Mouse (Mus musculus) midbrain, embryonic 13.5 days (tissue): ENCODE results near the gene Map7. TPM values are rescaled to one million over a fixed set of nuclear protein-coding genes. Genes with fewer than 3 reads are reported as not detected.

Experiments
- ATAC-seq: fragments of 200-750 bp; cut with Nextera tagmentation; 2 replicates; pipeline ENCODE4 v1.8.0; 2017; ENCODE audit warnings: mild to moderate bottlenecking, moderate TSS enrichment, moderate library complexity
- H3K27ac ChIP-seq: fragments of 300-500 bp; sonication (generic); 2 replicates; pipeline ENCODE4 v1.5.1; 2015; ENCODE audit warnings: inconsistent platforms, mild to moderate bottlenecking, moderate library complexity
- H3K27me3 ChIP-seq: fragments of 300-500 bp; sonication (generic); 2 replicates; pipeline ENCODE4 v1.6.1; 2015; ENCODE audit warnings: mild to moderate bottlenecking, inconsistent platforms
- H3K36me3 ChIP-seq: fragments of 300-500 bp; sonication (generic); 2 replicates; pipeline ENCODE4 v1.6.1; 2015; ENCODE audit warnings: mild to moderate bottlenecking, inconsistent platforms
- H3K4me1 ChIP-seq: fragments of 300-500 bp; sonication (generic); replicated peaks from 2 replicates; pipeline ENCODE4 v1.6.1; 2015; ENCODE audit warnings: inconsistent platforms
- H3K4me2 ChIP-seq: fragments of 300-500 bp; sonication (generic); replicated peaks from 2 replicates; pipeline ENCODE4 v1.6.1; 2015; ENCODE audit warnings: moderate library complexity, mild to moderate bottlenecking, inconsistent platforms
- H3K4me3 ChIP-seq: fragments of 300-500 bp; sonication (generic); replicated peaks from 2 replicates; pipeline ENCODE4 v1.5.1; 2015; ENCODE audit warnings: mild to moderate bottlenecking, inconsistent platforms
- H3K9ac ChIP-seq: fragments of 300-500 bp; sonication (generic); replicated peaks from 2 replicates; pipeline ENCODE4 v1.6.1; 2015; ENCODE audit warnings: mild to moderate bottlenecking, inconsistent platforms
- H3K9me3 ChIP-seq: fragments of 300-500 bp; sonication (generic); 2 replicates; pipeline ENCODE4 v1.6.1; 2016; ENCODE audit warnings: mild to moderate bottlenecking, inconsistent platforms
- WGBS: fragments of 180-500 bp; shearing (Covaris S2); methylation state at CpG from one replicate; pipeline ENCODE4 v1.1.7; 2015; 5-methylcytosine and 5-hydroxymethylcytosine counted together
- polyA plus RNA-seq: library from polyadenylated mRNA; unstranded; fragments of >200 nt; fragmentation: Nextera tagmentation; extraction: Ambion mirVana; gene quantifications from 2 replicates; pipeline ENCODE4 v1.2.1, GENCODE M21; 2015

Map7 gene
- polyA plus RNA-seq, 1 experiment from 2014 or later = 5.8 TPM

GRCm38 (mm10) chr10:20173733-20174132 is 25.5 kb downstream of the Map7 start:
- H3K27me3 ChIP-seq = peaks cover 16% of the 10 kb centered on the region
- WGBS = 81% methylated on average over 4 of the region's 4 CpGs
- H3K4me1 ChIP-seq = peaks cover 21% of the 10 kb centered on the region
- H3K9ac ChIP-seq = no peak overlapping the region
- ATAC-seq = no peak
- no peaks in the 10 kb centered on the region for H3K9me3 ChIP-seq
- H3K27ac ChIP-seq = no peak overlapping the region
- no peak overlapping the region for H3K4me2 ChIP-seq
- no peaks in the 10 kb centered on the region for H3K36me3 ChIP-seq
- no peak overlapping the region for H3K4me3 ChIP-seq

DNA sequence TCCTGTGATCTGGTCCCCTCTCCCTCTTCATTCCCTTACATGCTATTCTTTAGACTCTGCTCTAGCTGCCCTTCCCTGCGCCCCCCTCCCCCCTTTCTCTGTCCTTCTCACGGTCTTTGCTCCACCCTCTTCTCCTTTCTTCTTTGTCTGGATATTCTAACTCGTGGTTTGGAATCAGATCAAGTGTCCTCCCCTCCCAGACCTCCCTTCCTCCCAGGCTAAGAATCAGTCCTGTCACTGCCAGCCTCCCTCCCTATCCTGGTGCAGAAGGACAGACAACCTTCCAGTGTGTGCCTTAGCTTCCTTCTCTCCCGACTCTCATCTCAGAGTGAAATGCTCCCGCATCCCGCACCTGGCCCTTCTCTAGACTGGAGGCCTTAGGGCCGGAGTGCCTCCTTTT is 27.8 kb downstream of the Map7 start:
- H3K4me3 ChIP-seq = no peak overlapping the region
- WGBS = 60% methylated on average over 7 of the region's 7 CpGs
- H3K9ac ChIP-seq = no peak overlapping the region
- no peak for ATAC-seq
- H3K36me3 ChIP-seq = no peaks in the 10 kb centered on the region
- peaks cover 9% of the 10 kb centered on the region for H3K4me1 ChIP-seq
- H3K27ac ChIP-seq = no peak overlapping the region
- 0 out of 2 replicates have a peak, but pooled peaks cover 8% of the 10 kb centered on the region for H3K27me3 ChIP-seq
- no peaks in the 10 kb centered on the region for H3K9me3 ChIP-seq
- H3K4me2 ChIP-seq = no peak overlapping the region

DNA sequence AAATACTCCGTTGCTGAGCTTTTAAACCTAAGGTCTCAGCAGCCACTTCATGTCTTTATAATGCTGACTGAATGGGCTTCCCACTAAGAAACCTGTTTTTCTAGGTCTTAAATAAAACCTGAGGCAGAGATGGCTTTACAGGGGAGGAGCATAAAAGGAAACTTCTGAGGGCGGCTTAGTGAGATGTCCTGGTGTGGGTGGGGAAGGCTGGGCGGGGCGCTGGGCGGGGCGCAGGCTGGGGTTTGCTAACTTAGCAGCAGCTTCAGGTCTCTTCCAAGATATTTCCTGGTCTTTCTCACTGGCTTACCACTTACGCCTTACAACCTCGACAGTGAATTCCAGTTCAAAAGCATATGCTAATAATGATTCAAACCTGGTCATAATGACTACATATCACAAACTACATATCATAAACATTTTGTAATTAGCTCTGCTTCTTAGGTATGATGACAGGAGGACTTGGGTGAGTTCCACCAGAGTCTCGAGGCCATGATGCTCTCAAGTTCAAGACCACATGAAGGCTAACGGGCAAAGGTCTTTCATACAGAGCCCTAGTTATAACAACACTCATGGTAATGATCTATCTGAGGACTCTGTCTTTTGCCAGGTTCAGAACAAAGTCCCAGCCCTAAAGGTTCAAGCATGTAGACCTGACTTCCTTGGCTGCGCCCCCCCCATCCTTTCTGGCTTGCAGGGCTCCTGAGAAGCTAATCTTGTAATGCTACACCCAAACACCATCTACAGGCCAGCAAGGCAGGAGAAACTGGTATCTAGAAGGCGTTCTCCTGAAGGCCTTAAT is 30.7 kb downstream of the Map7 start:
- ATAC-seq = no peak

DNA sequence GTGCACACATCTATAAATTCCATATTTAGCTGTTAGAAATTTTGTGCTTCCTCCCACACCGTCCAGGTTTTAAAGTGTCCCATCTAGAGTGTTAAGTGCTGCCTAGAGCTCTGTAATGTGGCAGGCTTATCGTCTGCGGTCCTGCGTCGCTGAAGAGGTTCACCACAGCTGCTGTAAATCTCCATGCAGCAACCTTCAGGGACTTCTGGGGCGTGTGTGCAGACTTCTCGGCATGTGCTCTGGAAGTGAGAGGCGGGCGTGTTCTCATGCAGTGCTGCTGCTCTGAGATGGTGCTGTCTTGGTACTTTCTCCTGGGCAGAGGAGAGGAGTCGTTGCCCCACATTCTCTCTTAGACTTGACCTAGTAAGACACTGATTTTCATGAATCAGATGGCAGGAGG is 32.9 kb downstream of the Map7 start:
- no peaks in the 10 kb centered on the region for H3K9me3 ChIP-seq
- H3K4me3 ChIP-seq = no peak overlapping the region
- H3K4me1 ChIP-seq = peaks cover 15% of the 10 kb centered on the region; the same call in 1 of the 2 replicates
- no peak overlapping the region for H3K27ac ChIP-seq
- no peak for ATAC-seq
- H3K4me2 ChIP-seq = no peak overlapping the region
- H3K36me3 ChIP-seq = no peaks in the 10 kb centered on the region
- H3K27me3 ChIP-seq = no peaks in the 10 kb centered on the region
- H3K9ac ChIP-seq = no peak overlapping the region
- 62% methylated on average over 10 of the region's 10 CpGs for WGBS

More for the DNA sequence above, 30.7 kb downstream of the Map7 start:
- H3K4me3 ChIP-seq = no peak overlapping the region
- H3K27ac ChIP-seq = no peak overlapping the region
- H3K27me3 ChIP-seq = no peaks in the 10 kb centered on the region
- H3K9me3 ChIP-seq = no peaks in the 10 kb centered on the region
- peaks cover 15% of the 10 kb centered on the region; the same call in 1 of the 2 replicates for H3K4me1 ChIP-seq
- H3K9ac ChIP-seq = no peak overlapping the region
- H3K36me3 ChIP-seq = no peaks in the 10 kb centered on the region
- WGBS = 43% methylated on average over 12 of the region's 12 CpGs
- H3K4me2 ChIP-seq = no peak overlapping the region

DNA sequence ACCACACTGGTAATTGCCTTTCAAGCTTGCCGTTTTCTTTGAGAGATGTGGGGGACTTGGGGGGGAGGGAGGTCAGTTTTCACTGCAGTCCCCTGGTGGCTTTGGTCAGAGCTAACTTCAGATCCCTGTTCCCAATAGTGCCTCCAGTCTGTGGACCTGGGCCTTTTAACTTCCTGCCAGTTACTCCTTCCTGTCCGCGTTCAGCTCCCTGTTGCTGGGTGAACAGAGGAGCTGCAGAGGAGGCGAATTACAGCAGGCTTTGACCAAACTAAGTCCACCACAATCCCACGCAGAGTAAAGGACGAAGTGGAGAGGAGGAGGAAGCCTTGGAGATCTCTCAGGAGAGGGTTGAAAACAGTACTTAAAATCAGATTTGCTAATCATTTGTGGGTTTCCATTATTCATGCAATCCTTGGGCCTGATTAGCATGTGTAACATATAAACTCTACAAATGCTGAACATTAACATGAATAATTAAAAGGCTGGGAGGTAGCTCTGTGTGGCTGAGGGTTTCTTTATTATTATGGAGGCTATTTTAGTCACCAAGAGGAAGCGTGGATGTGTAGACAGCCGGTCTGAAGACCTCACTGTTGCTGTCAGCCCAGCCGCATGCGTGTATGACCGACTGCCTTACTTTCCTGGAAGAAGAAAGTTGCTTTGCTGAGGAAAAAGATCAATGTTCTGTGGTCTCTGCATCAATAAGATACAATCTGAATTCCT is 33.6 kb downstream of the Map7 start:
- Histone ChIP-seq H3K27me3 (no peaks in the 10 kb centered on the region), H3K4me2 (no peak overlapping the region), H3K9ac (no peak overlapping the region), H3K9me3 (no peaks in the 10 kb centered on the region), H3K4me3 (no peak overlapping the region), H3K4me1 (peaks cover 15% of the 10 kb centered on the region; the same call in 1 of the 2 replicates), H3K36me3 (no peaks in the 10 kb centered on the region), H3K27ac (no peak overlapping the region)
- ATAC-seq = no peak; the same call in 1 of the 2 replicates
- WGBS = 53% methylated on average over 11 of the region's 11 CpGs

GRCm38 (mm10) chr10:20184326-20184725 is 36.1 kb downstream of the Map7 start:
- Histone ChIP-seq H3K4me3 (no peak overlapping the region), H3K4me1 (peaks cover 15% of the 10 kb centered on the region; the same call in 1 of the 2 replicates), H3K27me3 (no peaks in the 10 kb centered on the region), H3K9me3 (no peaks in the 10 kb centered on the region), H3K4me2 (no peak overlapping the region), H3K27ac (no peak overlapping the region), H3K36me3 (no peaks in the 10 kb centered on the region), H3K9ac (no peak overlapping the region)
- 91% methylated on average over 4 of the region's 4 CpGs for WGBS
- no peak for ATAC-seq

DNA sequence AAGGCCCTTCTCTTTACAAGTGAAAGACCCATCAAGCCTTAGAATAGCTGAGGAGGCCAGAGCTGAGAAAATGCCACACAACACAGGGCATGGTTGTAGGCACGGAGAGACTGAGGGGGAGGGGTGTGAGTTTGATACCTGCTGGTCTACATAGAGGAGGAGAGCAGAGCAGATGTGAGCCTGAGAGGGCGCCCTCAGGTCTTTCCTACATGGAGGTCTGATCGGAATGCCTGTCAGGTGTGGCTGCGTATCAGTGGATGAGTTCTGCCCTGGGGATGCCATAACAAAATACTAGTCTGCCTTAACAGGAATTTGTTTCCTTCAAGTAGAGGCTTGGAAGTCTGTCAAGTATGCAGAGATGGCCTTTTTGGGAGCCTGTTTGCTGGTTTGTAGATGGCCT is 37.0 kb downstream of the Map7 start:
- H3K4me1 ChIP-seq = peaks cover 15% of the 10 kb centered on the region; the same call in 1 of the 2 replicates
- no peak overlapping the region for H3K9ac ChIP-seq
- H3K27me3 ChIP-seq = no peaks in the 10 kb centered on the region
- WGBS = 85% methylated on average over 4 of the region's 4 CpGs
- no peak overlapping the region for H3K4me2 ChIP-seq
- no peak overlapping the region for H3K4me3 ChIP-seq
- no peaks in the 10 kb centered on the region for H3K9me3 ChIP-seq
- ATAC-seq = no peak
- H3K27ac ChIP-seq = no peak overlapping the region
- H3K36me3 ChIP-seq = no peaks in the 10 kb centered on the region

DNA sequence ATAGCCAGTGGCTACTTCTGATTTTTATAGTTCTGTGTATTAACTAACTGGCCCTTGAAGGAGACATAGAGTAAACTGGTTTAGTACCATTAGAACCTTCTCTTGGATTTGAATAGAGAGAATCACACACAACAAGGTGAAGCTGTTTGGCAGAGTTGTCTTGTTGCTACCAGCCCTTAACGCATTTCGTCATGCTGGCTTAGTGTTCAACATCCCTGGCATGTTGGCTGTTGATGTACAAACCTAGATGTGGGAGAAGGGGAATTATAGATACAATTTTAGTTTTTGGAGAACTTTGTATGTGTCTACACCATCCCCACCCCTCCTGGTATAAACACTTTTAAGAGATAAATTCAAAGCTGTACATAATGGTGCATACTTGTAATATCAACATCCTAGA is 37.5 kb downstream of the Map7 start:
- peaks cover 15% of the 10 kb centered on the region; the same call in 1 of the 2 replicates for H3K4me1 ChIP-seq
- ATAC-seq = no peak
- no peaks in the 10 kb centered on the region for H3K27me3 ChIP-seq
- no peak overlapping the region for H3K4me2 ChIP-seq
- 99% methylated on average over 2 of the region's 2 CpGs for WGBS
- H3K9ac ChIP-seq = no peak overlapping the region
- H3K27ac ChIP-seq = no peak overlapping the region
- no peak overlapping the region for H3K4me3 ChIP-seq
- no peaks in the 10 kb centered on the region for H3K9me3 ChIP-seq
- H3K36me3 ChIP-seq = no peaks in the 10 kb centered on the region

DNA sequence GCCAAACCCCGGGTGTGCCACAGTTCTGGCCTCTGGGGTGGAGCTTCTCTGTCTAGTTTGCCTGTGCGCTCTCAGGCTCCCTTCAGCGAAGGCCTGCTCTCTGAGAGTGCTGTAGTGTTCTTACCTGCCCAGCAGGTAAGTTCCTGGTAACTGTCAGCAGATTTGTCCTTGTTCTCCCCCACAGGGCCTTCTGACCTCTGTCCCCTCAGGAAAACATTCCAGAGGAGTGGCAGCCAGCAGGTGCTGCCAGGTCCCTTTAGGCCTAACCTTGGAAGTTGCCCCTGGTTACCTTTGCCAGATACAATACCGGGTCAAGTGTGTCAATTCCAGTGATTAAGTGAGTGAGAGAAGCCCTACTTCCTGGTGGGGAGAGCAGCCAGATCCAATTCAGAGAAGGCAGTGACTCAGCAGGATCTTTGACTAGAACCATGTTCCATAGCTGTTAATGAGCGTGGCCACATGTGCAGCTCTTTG is 38.6 kb downstream of the Map7 start:
- H3K4me1 ChIP-seq = peaks cover 7% of the 10 kb centered on the region; the same call in 1 of the 2 replicates
- H3K4me2 ChIP-seq = no peak overlapping the region
- H3K4me3 ChIP-seq = no peak overlapping the region
- H3K27me3 ChIP-seq = no peaks in the 10 kb centered on the region
- no peak overlapping the region for H3K27ac ChIP-seq
- H3K9ac ChIP-seq = no peak overlapping the region
- H3K36me3 ChIP-seq = no peaks in the 10 kb centered on the region
- ATAC-seq = no peak
- no peaks in the 10 kb centered on the region for H3K9me3 ChIP-seq
- WGBS = 84% methylated on average over 5 of the region's 5 CpGs

DNA sequence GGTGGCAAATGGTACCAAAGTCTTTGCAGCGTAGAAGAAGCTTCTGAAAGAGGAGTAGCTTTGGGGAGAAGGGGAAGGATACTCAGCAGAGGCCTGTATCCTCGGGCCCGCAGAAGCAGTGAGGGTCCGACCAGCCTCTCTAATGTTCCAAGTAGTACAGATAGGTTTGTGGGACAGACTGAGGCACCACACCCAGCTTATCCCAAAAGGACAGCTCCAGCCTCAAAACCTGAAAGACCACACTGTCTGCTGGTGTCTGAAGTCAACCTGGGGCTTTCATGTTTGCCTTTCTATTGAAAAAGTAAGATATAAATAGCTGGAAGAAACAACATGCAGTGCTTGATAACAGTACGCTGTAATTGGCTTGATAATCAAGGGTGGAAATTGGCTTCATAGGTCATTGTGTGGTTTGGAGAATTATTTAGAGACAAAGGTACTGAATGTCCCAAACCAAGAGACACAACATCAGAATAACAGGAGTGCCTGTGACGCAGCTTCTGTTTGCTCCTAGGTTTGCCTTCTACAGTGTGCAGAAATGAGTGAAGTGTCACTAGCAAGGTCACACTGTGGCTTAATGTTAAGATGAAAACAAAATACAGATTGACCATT is 42.0 kb downstream of the Map7 start:
- Histone ChIP-seq H3K27ac (no peak overlapping the region), H3K4me3 (no peak overlapping the region), H3K27me3 (no peaks in the 10 kb centered on the region), H3K36me3 (no peaks in the 10 kb centered on the region), H3K4me1 (peaks cover 5% of the 10 kb centered on the region), H3K9me3 (no peaks in the 10 kb centered on the region), H3K4me2 (no peak overlapping the region), H3K9ac (no peak overlapping the region)
- WGBS = 90% methylated on average over 6 of the region's 6 CpGs
- no peak for ATAC-seq

- H3K9ac ChIP-seq = no peak overlapping the region
- ATAC-seq = no peak
- H3K9me3 ChIP-seq = no peaks in the 10 kb centered on the region
- H3K27ac ChIP-seq = no peak overlapping the region
- peaks cover 7% of the 10 kb centered on the region for H3K4me1 ChIP-seq
- H3K4me3 ChIP-seq = no peak overlapping the region
- no peak overlapping the region for H3K4me2 ChIP-seq
- H3K36me3 ChIP-seq = no peaks in the 10 kb centered on the region
- no peaks in the 10 kb centered on the region for H3K27me3 ChIP-seq
- 12% methylated on average over 13 of the region's 13 CpGs for WGBS
These were observed 46.7 kb downstream of the Map7 start for GRCm38 (mm10) chr10:20194847-20195540.
